Mouse (Mus musculus): ENCODE measurements around the gene Vapa. TPM values are rescaled to one million over a fixed set of nuclear protein-coding genes. Genes with fewer than 3 reads are reported as not detected.

The Vapa gene
- polyA plus RNA-seq, 1 experiment from 2014 or later: 163 TPM

Other genes with a start within 250 kb of the Vapa start
- not detected in 2 replicates for gene Tmem232, start 72.8 kb downstream of the Vapa start, polyA plus RNA-seq (2014; fragmentation: Nextera tagmentation; extraction: Ambion mirVana)
- not detected in 2 replicates for gene Txndc2, start 28.6 kb upstream of the Vapa start, polyA plus RNA-seq (2014; fragmentation: Nextera tagmentation; extraction: Ambion mirVana)
- gene Rab31, start 159.2 kb upstream of the Vapa start, polyA plus RNA-seq (2014; fragmentation: Nextera tagmentation; extraction: Ambion mirVana): 16.3 and 17.1 TPM in 2 replicates
- 25.5 and 28.0 TPM in 2 replicates for gene Ppp4r1, start 169.0 kb upstream of the Vapa start, polyA plus RNA-seq (2014; fragmentation: Nextera tagmentation; extraction: Ambion mirVana)